Mouse (Mus musculus): ENCODE measurements around the gene Scfd2. TPM values are rescaled to one million over a fixed set of nuclear protein-coding genes. Genes with fewer than 3 reads are reported as not detected.

Gene Scfd2
- total RNA-seq, 2 experiments from 2014 or later, result 27.9 to 29.8 TPM

DNA sequence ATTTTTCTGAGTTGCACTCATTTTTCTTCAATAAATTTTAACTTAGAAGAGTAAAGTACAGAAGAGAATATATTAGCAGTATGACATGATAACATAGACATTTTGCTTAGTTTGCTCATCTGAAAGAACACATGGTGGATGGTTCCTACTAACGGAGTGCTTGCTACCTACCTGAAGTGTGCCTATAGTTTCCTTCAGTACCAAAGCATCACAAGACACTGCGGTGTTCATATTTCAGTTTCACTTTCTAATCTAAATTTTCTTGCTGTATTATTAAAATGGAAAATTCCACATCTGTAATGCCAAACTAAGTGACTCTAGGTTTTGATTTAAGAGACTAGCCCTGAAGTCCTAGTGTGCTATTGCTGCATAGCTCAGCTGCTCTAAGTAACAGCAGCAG, 74.8 kb downstream of the Scfd2 start:
- no peak for DNase-seq (ENCODE audit: low spot score in 2 of 2)

DNA sequence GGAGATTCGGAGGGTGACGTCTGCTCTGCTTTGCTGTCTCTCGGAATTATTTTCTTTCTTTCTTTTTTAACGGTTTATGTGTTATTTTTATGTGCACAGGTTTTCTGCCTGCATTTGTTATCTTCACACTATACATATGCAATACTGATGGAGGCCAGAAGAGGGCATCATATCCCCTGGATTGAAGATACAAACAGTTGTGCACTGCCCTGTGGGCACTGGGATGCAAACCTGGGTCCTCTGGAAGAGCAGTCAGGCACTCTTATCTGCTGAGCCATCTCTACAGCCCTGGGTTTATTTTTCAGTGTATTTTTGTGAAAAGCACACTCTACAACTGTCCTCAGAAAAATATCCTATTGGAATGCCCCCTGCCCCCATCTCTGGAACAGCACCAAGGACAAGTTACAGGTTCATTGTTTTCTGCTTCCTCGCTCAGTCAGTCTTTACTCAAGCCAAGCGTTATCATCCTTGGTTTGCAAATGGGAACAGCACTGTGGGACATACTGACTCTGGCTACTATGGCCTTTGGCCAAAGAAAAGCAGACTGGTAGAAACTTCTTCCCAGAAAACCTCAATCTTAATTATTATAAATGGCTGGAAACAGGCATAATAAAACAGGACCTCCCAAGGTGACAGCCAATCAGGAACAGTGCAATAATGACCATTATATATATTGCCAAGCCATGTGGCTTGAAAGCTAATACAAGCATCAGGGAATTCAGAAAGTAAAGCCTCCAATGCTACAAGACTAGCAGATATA, 75.9 kb downstream of the Scfd2 start:
- no peak for DNase-seq (ENCODE audit: low spot score in 2 of 2)

DNA sequence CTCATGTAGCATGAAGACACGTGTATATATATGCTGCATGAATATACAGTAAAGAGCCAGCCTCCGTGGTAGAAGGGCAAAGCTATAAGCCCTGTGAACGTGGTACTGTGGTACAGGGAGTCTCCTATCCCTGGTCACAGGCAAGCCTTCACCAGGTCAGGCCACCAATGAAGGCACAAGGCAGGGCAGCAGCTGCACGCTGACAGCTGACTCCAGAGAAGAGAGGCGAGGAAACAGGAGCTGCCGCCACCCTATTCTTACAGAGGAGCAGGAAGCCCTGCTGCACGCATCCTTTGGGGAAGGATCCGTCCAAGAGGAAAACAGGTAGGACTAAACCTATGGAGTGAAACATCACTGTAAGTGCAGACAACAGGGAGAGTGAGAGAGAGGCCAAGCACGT, 76.5 kb downstream of the Scfd2 start:
- DNase-seq (ENCODE audit: low spot score in 2 of 2), result no peak

- no peak for DNase-seq (ENCODE audit: low spot score in 2 of 2)
Measured at GRCm38 (mm10) chr5:74450977-74451376, 80.6 kb downstream of the Scfd2 start.

DNA sequence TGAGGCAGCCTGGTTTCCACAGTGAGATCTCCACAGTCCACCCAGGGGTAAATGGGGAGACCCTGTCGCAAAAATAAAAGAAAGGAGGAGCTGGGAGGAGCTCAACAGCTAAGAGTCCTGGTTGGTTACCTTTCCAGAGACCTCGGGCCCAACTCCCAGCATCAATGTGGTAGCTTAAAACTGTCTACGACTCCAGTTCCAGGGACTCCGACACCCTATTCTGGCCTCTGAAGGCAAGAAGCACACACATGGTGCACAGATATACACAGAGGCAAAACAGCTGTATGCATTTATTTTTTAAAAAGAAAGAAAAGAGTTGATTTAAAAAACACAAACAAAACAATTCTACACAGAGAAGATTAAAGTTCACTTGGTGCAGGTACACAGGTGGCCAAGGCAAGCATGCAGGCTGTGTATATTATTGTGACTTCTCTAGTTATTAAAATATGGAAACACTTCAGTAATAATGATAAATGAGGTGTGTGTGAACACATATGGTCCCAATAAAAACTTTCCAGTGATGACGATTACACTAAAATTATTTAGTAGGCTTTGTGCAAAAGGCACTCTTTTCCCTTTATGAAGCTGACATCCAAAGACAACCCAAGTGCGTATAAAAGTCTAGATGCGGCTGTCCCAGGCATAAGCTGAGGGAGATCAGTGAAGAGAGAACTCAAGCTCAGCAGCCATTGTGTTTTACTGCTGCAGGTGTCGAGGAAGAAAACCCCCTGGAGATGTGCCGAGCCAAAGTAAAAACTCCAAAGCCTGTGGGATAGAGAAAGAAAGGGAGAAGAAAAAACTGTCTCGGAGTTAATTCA, 83.8 kb downstream of the Scfd2 start:
- no peak for DNase-seq (ENCODE audit: low spot score in 2 of 2)

GRCm38 (mm10) chr5:74445861-74446260, 85.7 kb downstream of the Scfd2 start:
- DNase-seq (ENCODE audit: low spot score in 2 of 2), result no peak

DNA sequence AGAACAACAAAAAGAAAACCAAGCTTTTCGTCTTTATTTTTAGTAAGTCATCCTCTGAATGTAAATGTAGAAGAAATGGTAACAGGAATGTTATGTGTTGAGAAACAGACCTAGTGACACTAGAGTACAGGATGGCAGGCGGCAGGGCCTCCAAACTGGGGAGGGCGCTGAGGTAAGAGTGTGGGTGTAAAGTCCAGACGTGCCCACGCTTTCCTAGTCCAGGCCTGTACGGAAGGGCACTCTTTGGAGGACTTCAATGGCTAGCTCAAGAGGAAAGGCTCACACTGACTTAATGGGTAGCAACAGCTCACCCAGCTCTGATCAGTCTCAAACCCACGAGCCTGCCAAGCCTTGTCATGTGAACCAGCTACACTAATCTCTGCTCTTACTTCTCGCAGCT, 93.2 kb downstream of the Scfd2 start:
- DNase-seq (ENCODE audit: low spot score in 2 of 2), result no peak

GRCm38 (mm10) chr5:74433580-74434147, 97.9 kb downstream of the Scfd2 start:
- peak; percentile 76 to 84 for DNase-seq (ENCODE audit: low spot score in 2 of 2)

- DNase-seq (ENCODE audit: low spot score in 2 of 2), result no peak
Measured at GRCm38 (mm10) chr5:74432879-74433539, 98.5 kb downstream of the Scfd2 start.

GRCm38 (mm10) chr5:74420615-74421132, 110.9 kb downstream of the Scfd2 start:
- no peak for DNase-seq (ENCODE audit: low spot score in 2 of 2)

GRCm38 (mm10) chr5:74412557-74412956, 119.0 kb downstream of the Scfd2 start:
- DNase-seq (ENCODE audit: low spot score in 2 of 2), result no peak

GRCm38 (mm10) chr5:74404887-74405286, 126.7 kb downstream of the Scfd2 start:
- no peak for DNase-seq (ENCODE audit: low spot score in 2 of 2)

DNA sequence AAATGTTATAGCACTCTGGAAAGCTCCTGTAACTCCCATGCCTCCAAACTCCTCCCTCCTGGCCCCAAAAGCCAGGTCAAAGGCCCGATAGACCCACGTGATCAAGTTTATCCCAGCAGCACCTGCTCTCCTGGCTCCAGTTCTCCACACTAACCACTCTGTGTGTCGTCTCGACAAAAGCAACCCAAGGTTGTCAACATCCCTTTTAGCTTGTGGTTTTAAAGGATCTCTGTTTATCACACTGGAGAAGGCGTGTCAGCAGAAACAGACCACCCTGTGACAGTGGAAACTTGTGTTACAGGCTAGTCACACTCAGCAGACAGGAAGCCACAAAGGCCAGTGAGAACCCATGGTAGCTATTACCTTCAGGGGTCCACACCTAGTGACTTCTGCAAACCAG, 127.5 kb downstream of the Scfd2 start:
- no peak for DNase-seq (ENCODE audit: low spot score in 2 of 2)

GRCm38 (mm10) chr5:74402626-74403025, 128.9 kb downstream of the Scfd2 start:
- no peak for DNase-seq (ENCODE audit: low spot score in 2 of 2)

DNA sequence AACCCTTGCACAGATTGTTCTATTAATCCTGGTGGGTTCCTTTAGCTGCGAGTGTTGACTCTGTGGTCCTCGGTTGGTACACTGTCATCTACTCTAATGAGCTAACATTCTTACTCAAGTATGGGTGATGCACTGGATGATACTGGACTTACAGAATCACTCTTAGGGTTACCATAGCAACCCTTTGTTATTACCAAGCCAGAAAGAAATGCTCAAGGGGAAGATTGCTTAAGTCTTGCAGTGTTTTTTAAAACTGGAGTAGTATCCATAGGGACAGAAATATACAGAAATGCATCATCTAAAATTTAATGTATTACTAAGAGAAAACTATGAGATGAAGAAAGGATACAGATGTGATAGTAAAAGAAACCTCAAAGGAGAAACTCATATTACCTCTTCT, 139.8 kb downstream of the Scfd2 start:
- no peak for DNase-seq (ENCODE audit: low spot score in 2 of 2)

DNA sequence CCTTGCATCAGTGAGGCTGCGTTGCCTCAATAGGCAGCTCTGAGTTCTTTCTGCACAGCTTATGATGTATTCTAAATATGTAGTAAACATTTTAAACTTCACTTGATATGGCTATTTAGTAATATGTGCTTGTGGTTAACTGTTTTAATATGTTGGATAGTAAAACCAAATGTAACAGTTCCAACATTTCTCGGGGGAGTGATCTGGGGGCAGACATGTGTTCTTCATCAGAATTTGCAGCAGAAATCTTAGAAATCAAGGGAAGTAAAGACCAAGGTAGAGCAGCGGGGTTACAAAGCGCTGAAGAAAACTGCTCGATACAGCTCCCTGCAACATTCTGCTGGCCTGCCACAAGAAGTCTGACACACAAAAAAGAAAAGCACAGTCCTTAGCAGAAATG, 140.2 kb downstream of the Scfd2 start:
- DNase-seq (ENCODE audit: low spot score in 2 of 2), result no peak

- DNase-seq (ENCODE audit: low spot score in 2 of 2), result peak; percentile 16 to 27
Measured at GRCm38 (mm10) chr5:74388849-74389248, 142.7 kb downstream of the Scfd2 start.

DNA sequence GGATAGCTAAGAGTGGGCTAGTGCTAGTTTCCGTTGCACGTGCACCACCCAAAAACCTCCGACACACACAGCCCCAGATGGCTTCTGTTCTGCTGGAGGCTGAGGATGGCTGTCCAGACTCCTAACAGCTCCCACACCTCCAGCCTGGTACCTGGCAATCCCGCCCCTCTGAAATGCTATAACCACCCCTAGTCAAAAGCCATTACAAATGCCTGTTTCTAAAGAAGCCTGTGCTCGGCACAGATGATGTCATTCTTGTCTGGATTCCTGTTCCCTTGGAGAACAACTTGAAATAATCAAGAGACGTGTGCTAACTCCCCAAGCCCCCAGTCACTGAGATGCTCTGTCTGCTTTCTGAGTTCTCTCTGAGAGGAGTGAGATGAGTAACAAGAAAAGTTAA, 143.5 kb downstream of the Scfd2 start:
- no peak for DNase-seq (ENCODE audit: low spot score in 2 of 2)

DNA sequence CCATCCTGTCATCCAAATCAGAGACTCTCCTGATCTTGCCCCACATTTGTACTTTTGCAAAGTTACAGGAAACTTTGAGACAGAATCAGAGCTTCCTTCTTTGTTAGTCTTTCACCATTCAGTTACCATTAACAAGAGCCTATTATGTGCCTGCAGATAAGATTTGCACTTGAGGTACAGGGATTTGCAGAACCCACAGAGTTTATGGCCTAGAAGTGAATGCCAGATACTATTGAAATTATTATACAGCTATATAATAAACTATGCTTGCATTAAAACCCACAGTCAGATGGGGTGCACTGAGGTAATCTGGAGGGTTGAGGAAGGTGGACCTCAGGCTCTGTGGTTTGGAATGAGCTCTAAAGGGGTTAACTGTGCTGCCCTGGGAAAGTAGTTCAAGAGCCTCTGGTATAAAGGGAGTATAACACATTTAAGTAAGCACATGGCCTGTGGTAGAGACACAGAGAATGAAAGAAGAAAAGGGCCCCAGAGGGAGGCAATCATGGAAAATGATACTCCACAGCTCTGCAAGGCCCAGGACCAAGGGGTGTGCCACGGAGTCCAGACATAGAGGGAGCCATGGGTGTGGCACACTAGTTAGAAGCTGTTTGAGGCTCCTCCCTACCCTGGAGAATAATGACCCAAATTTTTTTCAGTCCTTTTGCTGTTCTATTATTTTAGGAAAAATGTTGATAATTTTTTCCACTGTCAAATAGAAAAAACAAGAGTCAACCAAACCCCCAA, 144.2 kb downstream of the Scfd2 start:
- DNase-seq (ENCODE audit: low spot score in 2 of 2), result no peak

DNA sequence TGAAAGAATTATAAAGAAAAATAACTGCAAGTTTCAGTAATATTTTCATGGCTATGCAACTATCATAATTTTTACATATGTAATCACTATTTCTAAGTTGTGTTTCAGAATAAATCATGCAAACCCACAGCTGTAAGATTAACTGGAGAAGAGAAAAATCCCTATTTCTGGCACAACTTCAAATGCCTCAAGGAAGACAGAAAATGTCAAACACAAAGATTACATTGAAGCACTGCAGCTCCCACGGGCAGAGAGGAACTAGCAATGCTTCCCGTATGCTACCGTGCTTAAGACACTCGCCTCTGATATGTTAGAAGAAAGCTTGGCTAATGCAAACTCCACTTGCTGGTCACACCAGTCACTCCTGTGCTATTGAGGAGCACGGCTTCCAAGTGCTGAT, 151.5 kb downstream of the Scfd2 start:
- DNase-seq (ENCODE audit: low spot score in 2 of 2), result no peak

GRCm38 (mm10) chr5:74366710-74367101, 164.9 kb downstream of the Scfd2 start:
- no peak for DNase-seq (ENCODE audit: low spot score in 2 of 2)

Measured in layer of hippocampus, postnatal 10 days (tissue).